Mouse (Mus musculus) ovary, postnatal 14 days (tissue): ENCODE data around the gene Tigit.

ENCODE experiments used
- DNase-seq: peaks from one replicate; pipeline ENCODE4 v3.0.0; 2022; ENCODE audit warnings: low spot score

Gene Tigit

GRCm38 (mm10) chr16:43618286-43618685, 45.7 kb downstream of the Tigit start:
- no peak for DNase-seq

GRCm38 (mm10) chr16:43617346-43617745, 46.6 kb downstream of the Tigit start:
- no peak for DNase-seq

GRCm38 (mm10) chr16:43616348-43616747, 47.6 kb downstream of the Tigit start:
- no peak for DNase-seq

- no peak for DNase-seq
Measured at GRCm38 (mm10) chr16:43610375-43610774, 53.6 kb downstream of the Tigit start.

- DNase-seq, result no peak
Measured at GRCm38 (mm10) chr16:43608066-43608465, 55.9 kb downstream of the Tigit start.

- DNase-seq, result no peak
Measured at GRCm38 (mm10) chr16:43607086-43607485, 56.9 kb downstream of the Tigit start.

- no peak for DNase-seq
Measured at GRCm38 (mm10) chr16:43604399-43605013, 59.4 kb downstream of the Tigit start.

GRCm38 (mm10) chr16:43603591-43604141, 60.3 kb downstream of the Tigit start:
- no peak for DNase-seq

- DNase-seq, result no peak
Measured at GRCm38 (mm10) chr16:43602573-43602972, 61.4 kb downstream of the Tigit start.

- DNase-seq, result no peak
Measured at GRCm38 (mm10) chr16:43599707-43600106, 64.2 kb downstream of the Tigit start.
